Mouse (Mus musculus): ENCODE data around the gene Gm15517.
"Not testable (repeated sequence)": the region's sequence is repeated elsewhere in the genome, so short reads cannot be mapped to it uniquely, and the experiment has no call there.

The Gm15517 gene

DNA sequence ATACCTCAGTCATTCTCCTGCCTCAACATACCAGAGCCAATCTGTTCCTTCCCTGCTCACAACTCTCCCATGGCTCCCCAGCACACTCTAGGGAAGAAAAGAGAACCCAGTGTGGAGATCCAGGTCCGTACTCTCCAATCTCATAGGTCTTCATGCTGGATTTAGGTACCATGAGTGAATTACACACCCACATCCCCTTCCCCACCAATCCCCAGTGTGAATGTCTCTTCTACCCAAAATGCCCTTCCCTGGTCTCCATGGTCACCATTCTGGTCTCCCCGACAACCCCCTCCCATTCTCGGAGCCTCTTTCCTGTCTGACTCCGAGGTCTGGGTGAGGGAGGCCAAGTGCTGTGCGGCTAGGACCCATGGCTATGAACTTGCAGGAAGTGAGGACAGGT is at the start of gene Gm15517:
Gene Gm15517, plus strand, starts transcription at position 301 of the 400 bp plus-strand sequence.
- no peak for DNase-seq (ENCODE audit: inconsistent ontology term)

DNA sequence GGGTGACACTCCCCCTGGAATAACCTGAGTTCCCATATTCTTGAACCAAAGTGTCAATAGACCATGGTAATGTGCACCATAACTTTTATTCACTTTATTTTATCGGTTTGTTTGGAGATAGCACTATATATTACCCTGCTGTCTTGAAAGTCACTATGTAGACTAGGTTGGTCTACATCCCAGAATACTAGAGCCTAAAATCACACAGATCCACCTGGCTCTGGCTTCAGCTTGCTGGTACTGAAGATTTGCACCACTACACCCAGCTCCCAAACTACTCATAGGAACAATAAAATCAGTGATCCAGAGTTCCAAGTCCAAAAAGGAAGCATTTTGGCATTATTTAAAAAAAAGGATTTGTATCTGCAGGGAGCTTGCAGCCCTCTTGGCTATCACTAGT is 45.6 kb upstream of the Gm15517 start, which contains the start of gene Klk1b5:
Gene Klk1b5, plus strand, starts transcription at position 301 of the 400 bp plus-strand sequence.
- no peak for DNase-seq (ENCODE audit: inconsistent ontology term)

DNA sequence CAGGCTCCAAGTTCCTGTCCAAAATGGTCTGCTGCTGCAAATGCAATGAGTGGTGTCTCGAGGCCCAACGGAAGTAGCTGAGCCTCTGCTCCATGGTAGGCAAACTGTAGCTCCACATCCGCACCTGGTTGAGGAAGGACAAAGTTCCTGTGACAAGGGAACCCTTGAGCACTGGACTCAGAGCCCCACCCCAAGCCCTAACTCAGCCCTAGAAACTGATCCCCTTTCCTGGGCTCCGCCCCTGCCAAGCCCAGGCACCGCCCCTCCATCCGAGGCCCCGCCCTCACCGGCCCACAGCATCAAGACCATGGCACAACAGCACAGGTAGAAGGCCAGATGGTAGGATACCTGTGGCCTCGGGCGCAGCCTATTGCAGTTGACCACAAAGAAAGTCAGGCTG is 39.6 kb upstream of the Gm15517 start:
- DNase-seq (ENCODE audit: inconsistent ontology term): not testable (repeated sequence)

DNA sequence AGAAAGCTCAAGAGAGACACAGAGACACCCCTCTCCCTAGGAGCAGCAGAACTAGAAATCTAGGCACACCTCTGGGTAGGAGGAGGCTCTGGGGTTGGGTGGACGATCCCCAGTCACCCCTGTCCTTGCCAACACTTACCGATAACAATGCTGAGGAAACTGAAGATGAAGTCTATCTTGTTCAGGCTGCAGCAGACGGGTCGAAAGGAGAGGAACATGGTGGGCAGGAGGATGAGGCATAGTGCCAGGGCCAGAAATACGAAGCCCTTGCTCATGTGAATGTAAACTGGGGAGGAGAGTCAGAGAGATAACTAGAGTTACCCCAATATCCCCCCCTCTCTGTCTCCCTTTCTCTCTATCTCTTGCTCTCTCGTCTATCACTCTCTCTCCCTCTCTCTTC is 38.9 kb upstream of the Gm15517 start:
- not testable (repeated sequence) for DNase-seq (ENCODE audit: inconsistent ontology term)

DNA sequence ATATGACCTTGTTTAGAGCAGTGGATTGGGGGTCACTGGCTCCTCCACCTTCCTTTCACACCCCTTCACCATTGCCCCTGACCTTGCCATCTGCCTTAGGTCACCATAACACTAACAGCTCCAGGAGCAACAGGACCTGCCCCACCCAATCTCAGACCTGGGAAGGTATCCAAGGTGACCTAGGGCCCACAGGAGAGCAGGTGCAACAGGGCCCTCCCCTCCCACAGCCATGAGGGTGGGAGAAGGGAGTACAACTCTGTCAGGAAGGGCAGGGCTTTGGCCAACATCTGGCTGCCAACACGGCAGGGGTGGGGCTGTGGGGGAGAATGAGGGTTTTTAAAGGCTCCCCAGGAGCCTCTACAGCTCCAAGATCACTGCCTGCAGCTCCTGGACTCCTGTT is 36.2 kb upstream of the Gm15517 start, which contains the start of gene Klk1:
Gene Klk1, plus strand, starts transcription at position 285 of the 400 bp plus-strand sequence.
- DNase-seq (ENCODE audit: inconsistent ontology term): no peak

DNA sequence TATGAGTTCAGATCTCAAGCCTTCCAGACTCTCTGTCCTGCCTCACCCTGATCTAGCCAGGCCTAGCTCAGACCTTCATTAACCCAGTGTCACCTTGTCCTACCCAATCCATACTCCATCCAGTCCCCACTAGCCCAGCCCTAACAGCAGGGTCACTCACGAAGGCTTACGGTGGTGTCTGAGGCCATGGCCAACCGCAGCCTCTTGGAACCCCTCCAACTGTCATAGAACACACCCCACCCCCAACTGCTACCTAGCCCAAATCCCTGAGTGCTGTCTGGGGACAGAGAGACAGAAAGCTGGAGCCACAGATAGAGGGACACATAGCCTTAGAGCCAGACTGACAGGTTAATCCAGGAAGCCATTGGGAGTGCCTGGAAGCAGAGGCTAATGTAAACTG is 25.3 kb upstream of the Gm15517 start, which contains the start of gene Gm36864:
Gene Gm36864, plus strand, starts transcription at position 269 of the 400 bp plus-strand sequence.
- DNase-seq (ENCODE audit: inconsistent ontology term): no peak

DNA sequence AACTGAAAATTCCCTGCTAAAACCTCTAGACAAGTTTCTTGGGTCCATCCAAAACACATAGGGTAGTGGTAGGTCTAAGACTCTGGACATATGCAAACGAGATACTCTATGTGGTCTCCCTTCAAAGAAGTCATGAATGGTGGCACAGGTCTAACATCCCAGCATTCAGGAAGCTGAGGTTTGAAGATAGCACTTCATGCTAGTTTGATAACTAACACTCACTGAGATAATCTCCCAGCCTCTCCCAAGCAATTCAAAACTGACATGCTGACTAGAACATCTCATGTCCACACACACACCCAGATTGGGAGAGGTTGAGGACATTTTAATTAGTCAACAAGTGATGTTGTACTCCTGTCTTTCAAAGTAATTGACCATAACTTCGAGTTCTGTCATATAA is 21.3 kb upstream of the Gm15517 start:
- no peak for DNase-seq (ENCODE audit: inconsistent ontology term)

DNA sequence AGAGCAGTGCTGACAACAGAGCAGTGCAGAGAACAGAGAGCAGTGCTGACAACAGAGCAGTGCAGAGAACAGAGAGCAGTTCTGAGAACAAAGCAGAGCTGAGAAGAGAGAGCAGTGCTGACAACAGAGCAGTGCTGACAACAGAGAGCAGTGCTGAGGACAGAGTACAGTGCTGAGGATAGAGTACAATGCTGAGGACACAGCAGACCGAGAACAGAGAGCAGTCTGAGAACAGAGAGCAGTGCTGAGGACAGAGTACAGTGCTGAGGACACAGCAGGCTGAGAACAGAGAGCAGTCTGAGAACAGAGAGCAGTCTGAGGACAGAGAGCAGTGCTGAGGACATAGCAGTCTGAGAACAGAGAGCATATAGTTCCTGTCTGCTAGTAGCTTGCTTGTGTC is 20.5 kb upstream of the Gm15517 start:
- no peak for DNase-seq (ENCODE audit: inconsistent ontology term)

DNA sequence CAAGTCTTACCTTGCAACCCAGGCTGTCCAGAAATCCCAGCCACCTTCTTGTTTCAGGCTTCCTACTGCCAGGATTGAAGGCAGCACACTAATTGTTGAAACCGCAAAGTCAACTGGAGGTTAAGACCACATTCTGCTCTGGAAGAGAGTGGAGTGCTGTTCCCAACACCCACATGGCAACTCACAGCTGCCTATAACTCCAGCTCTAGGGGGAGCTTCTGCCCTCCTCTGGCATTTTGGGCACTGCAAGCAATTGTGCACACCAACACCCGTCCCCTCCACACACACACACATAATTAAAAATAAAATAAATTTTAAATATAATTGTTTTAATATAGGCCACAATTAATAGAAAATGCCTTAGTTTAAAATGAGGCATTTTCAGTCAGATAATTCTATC is 20.1 kb upstream of the Gm15517 start:
- no peak for DNase-seq (ENCODE audit: inconsistent ontology term)

DNA sequence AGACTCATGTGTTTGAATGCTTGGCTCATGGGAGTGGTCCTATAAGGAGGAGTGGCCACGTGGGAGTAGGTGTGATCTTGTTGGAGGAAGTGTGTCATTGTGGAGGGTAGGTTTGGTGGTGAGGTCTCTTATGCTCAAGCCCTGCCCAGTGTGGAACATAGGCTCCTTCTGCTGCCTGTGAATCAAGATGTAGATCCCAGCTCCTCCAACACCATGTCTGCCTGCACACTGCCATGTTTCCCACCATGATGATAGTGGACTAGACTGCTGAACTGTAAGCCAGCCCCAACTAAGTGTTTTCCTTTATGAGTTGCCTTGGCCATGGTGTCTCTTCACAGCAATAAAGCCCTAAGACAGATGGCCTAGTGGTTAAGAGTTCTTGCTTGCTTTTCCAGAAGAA is 17.2 kb upstream of the Gm15517 start:
- no peak for DNase-seq (ENCODE audit: inconsistent ontology term)

DNA sequence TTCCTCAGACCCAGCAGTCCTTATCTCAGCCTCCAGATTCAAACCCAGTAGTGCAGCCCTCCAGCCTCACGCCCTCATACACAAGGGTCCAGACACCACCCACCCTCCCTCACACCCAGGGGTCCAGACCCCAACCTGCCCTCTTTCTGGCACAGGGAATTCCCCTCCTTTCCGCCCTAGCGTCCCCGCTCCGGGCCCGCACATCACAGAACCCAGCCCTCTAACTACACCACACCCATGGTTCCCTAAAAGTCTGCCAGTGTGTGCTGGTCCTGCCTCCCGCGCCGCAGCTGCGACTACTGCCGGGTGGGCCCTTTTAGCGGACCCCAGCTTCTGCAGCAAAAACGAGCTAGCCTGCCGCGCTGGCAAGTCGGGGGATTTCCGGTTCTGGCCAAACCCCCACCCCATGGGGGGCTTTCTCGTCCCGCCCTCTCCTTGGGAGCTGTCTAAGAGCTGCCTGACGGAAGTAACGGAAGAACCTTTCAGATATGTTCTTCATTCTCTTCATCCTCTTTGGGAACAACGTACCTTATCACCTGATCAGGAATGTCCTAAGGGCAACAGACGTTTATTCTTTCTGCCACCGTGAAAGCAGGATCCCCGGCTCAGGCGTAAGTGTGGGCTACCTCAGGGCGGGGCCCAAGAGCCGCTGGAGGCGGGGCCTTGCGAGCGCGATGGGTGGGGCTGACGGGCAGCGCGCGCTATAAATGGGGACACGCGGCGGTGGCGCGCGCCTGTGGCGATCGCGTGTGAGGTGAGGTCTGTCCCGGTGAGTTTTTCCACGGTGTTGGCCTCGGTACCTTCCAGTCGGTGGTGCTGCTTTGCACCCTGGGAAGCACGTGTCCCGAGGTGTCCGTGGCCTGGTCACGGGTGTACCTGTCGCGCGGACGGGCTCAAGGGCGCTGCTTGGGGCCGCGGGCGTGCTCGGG is 14.9 kb upstream of the Gm15517 start, which contains the start of the genes 1700028J19Rik and 2410002F23Rik:
Gene 1700028J19Rik, minus strand, starts transcription at position 641 of the 929 bp plus-strand sequence.
Gene 2410002F23Rik, plus strand, starts transcription at position 668 of the 929 bp plus-strand sequence.
- peak; percentile 94 for DNase-seq (ENCODE audit: inconsistent ontology term)

DNA sequence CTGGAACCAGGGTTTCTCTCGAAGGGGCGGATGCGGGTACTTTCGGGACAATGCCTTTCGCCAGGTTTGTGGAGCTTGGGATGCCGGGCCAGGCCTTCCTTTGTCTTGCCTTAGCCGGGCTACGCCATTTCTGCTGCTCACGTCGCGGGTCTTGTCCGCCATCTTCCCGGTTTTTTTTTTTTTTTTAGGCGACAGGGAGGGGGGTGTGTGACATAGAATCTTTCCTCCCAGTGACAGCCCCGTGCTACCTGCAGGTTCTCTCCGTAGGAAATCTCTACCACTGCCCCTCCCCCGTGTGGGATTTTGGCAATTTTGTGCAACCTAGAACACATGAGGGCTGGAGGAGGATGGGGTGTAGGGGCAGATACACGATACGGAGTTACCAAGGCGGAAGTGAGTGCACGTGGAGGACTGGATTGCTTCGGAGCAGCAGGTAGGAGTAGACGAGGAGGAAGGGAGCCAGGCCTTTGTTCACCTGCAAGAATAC is 14.2 kb upstream of the Gm15517 start:
- no peak for DNase-seq (ENCODE audit: inconsistent ontology term)

DNA sequence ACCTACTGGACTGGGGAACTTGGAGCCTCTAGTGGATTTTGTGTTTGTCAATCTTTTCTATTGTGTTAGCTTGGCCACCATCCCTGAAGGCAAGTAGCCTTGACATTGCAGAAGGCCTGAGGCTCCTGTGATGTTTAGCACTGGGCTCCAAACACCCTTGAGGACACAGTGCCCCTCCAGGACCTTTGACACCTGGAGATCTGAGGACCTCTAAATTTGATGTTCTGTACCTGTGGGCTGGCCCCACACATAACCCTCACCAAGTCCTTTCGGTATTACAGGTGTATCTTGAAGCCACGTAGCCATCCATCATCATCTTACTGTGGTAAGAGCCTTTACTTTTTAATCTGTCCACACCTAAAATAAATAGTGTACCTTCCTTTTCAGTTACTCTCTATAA is 13.3 kb upstream of the Gm15517 start:
- no peak for DNase-seq (ENCODE audit: inconsistent ontology term)

DNA sequence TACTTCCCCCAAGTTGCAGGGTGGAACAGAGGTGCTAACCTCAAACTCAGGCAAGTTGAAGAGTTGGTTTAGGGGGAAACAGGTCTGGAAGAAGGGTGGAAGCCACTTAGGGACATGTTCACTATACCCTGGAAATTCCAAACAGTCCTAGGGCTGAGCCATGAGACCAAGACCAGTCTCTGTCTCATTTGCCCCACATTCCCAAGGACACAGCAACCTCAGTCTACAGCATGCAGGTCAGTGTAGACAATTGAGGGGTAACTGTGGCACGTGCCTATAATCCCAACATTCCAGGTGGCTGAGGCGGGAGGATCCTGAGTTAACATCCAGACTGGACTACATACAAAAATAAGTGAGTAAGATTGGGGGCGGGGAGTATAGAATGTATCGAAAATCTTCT is 12.0 kb upstream of the Gm15517 start:
- DNase-seq (ENCODE audit: inconsistent ontology term): no peak

DNA sequence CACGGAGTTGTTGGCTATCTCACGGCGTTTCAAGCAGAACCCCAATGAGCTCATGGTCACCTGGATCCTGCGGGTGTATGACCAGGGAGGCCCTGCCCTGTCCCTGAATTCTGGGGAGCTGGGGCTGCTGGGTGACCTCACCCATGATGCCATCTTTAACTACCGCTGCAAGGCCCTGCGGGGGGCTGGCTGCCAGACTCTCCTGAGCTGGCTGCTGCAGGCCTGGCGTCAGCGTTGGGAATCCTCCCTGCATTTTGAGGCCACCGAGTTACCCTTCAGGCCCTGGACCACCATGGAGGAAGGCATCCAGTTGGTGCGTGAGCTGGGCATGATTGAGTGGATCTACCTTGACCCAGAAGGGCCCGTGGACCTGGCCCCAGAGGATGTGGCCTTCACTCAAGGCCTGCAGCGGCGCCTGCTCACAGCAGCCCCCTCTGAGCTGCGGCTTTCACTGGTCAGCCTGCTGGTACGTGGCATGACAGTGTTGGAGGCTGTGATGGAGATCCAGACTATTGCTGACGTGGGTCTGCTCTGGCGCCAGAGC is 10.4 kb upstream of the Gm15517 start:
- DNase-seq (ENCODE audit: inconsistent ontology term): not testable (repeated sequence)

DNA sequence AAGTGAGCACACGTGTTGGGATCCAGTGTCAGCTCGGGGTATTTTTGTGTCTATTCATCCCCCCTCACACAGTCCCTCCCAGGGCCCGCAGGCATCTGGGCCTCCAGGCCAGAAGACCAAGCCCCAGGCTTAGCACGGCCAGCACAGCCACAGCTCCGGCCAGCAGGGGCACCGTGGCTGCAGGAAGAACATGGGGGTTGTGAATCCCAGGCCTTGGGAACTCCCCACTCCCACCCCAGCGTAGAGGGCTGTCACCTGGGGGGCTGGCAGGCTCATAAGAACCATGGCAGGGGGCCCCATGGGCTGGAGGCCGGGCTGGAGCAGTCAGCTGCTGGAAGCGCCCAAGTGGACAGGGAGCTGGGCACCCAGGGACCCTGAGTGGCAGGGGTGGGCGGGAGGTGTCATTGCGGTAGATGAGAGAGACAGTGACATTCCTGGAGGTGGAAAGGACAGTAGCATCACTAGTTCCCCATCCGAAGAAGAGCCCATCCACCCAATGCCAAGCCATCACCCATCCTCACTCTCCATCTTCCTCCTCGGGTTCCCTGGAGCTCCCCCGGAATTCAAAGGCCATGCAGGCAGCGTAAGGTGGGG is 8.1 kb upstream of the Gm15517 start:
- no peak for DNase-seq (ENCODE audit: inconsistent ontology term)

DNA sequence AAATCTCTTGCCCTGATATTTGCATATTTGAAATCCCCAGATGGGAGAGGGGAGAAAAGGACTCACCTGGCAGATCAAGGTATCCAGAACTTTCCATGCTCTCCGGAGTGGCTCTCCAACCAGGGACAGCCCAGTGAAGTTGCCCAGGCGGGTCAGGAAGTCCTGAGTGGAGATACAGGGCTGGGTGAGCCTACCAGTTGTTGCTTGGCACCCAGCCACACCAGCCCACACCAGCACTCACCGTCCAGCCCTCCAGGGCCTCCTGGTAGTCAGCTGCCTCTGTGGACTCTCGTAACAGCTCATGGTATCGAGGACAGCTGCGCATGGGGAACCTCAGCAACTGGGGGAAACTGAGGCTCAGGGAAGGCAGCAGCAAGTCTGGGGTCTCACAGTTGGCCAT is 6.3 kb upstream of the Gm15517 start:
- no peak for DNase-seq (ENCODE audit: inconsistent ontology term)

DNA sequence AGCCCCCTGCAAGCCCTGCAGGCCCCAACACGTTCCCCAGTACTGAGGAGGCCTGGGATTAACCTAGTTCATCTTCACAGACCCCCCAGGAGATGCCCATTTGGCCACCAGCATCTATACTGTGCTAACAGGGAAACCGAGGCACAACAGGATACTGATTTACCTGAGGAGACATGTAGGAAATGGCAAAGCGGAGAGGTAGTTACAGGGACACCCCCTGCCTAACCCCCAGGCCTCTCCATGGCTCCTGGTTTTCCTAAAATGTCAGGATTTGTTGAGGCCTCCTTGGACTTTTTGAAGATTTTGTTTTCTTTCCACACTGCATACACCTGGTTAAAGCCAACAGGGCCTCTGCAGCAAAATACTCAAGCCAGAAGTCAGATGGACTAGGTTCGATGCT is 4.0 kb upstream of the Gm15517 start, which contains the start of gene Acp4:
Gene Acp4, minus strand, starts transcription at position 101 of the 400 bp plus-strand sequence.
- DNase-seq (ENCODE audit: inconsistent ontology term): no peak

DNA sequence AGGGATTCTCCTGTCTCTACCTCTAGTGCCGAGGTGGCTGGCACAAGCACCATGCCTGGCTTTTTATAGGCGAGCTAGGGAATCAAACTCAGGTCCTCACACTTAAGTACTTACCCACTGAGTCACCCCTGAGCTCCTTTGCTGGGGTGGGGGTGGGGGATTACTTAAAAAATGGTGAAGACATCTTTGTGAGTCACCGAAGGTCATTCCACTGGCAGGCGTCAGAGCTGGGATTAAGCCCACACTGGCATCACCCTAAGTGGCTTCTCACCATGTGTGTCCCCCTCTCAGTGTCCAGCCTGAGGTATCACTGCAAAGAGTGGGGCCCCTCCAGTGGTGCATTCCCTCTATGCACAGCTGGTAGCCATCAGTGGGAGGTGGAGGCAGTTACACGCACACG is 837 bp upstream of the Gm15517 start:
- DNase-seq (ENCODE audit: inconsistent ontology term): peak; percentile 7

DNA sequence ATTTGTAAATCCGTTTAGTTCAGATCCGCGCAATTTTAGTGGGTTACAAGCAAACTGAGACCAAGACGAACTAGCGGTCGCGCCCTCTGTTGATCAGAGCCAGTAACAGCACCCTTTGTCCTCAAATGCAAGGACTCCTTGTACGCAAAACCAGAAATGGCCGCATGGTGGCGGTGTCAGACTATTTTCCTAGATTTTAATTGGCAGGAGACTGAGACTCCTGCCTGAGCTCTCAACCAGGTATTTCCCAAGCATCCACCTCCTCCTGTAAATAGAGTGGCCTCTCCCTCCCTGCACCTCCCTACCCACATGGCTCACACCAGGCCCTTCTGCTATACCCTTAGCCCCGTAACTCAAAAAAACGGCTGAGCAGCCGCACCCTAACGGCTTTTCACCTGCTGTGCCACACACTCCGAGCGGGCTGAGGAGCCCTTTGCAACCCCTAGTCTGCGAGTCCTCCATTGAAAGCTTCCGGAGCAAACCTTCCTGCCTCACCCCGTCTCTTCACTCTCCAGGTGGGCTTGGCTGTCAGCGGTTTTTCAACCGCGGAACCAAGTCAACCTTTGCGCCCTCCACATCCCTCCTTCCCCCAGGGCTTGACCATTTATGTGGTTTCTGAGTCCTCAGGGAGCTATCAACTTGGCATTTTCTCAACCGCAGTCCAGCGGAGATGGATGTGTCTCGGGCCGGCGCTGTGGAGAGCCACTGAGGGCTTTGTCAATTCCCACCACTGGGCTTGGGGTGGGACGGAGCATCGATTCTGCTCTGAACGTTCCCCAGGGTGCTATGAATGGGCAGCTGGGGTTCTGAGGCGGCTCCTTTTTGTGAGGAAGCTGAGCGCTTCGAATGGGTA is 1.8 kb downstream of the Gm15517 start:
- peak; percentile 86 for DNase-seq (ENCODE audit: inconsistent ontology term)

DNA sequence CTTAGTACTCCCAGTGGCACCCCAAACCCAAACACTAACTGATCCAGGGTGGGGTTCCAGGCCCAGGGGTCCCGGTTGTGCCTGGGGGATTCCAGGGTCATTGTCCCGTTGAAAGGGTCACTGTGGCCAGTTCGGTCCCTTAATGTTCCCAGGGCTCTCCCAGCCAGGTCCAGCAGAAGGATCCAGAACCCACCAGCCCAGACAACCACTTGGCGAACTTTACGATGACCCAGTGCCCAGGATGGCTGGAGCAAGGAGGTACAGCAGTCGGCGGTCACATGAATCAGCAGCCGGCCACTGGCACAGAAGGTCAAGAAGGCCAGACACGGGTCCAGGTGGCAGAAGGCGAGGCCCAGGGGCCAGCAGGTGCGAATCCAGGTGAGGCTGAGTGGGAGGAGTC is 6.9 kb downstream of the Gm15517 start:
- DNase-seq (ENCODE audit: inconsistent ontology term): no peak
